In the genomic region with DNA sequence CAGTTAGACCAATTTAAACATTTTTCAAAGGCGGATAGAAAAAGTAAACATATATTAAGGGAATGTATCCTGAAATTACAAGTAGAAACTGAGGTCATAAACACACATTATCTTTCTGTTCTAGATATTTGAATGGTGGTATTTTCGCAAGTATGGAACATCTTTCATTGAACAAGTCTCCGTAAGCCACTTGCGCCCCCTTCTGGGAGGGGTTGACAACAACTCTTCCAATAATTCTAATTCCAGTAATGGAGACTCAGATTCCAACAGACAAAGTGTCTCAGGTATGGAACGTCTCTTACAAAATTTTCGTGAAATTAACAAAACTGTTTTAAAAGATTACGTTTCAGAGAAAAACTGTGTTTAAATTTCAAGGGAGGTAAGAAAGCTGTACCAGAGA, we compare ENCODE assay signal across 8 mouse cellular contexts.
DNase-seq lines count a peak whose midpoint lies in the region; ATAC-seq and TF ChIP-seq lines count a peak whose summit lies in the region.

No protein-coding gene starts in this region.

- intact Hi-C loops in heart, postnatal 36 days (cut with DNase I), result loop anchor here (1.0 kb wide), 2 partner anchors 108 to 159 kb away; no protein-coding TSS in a partner anchor
- intact Hi-C loops in left cerebral cortex, postnatal 36 days (cut with DNase I), result loop anchor here (2.0 kb wide), 1 partner anchor 108 kb away; no protein-coding TSS in a partner anchor

- H3K9me3 ChIP-seq in midbrain, embryonic 11.5 days (ENCODE audit: control insufficient read depth, low read length), result no peaks in the 10 kb centered on the region; the same call in 1 of the 2 replicates
- 0 out of 2 replicates have a peak, but pooled peaks cover 7% of the 10 kb centered on the region for H3K9me3 ChIP-seq in midbrain, embryonic 13.5 days

- no peak overlapping the region for H3K4me3 ChIP-seq in midbrain, embryonic 11.5 days (ENCODE audit: low read depth, low read length)
- no peak overlapping the region for H3K4me3 ChIP-seq in midbrain, embryonic 13.5 days (replicated peaks)
- no peak overlapping the region for H3K4me3 ChIP-seq in cortical plate, adult 2 months (ENCODE audit: insufficient read depth, low read length)

- WGBS in midbrain, embryonic 11.5 days, result 38% methylated on average over 7 of the region's 7 CpGs
- WGBS in midbrain, embryonic 13.5 days, result 40% methylated on average over 7 of the region's 7 CpGs

- H3K27ac ChIP-seq in midbrain, embryonic 11.5 days (ENCODE audit: low read depth, low read length), result no peak overlapping the region
- no peak overlapping the region for H3K27ac ChIP-seq in midbrain, embryonic 13.5 days
- no peak overlapping the region for H3K27ac ChIP-seq in cortical plate, adult 2 months (ENCODE audit: insufficient read depth, low read length)

- DNase-seq in midbrain, embryonic 11.5 days (ENCODE audit: low spot score, missing footprints), result peak; percentile 89
- DNase-seq in adipocyte (ENCODE audit: low spot score), result peak; percentile 86
- peak; percentile 75 to 83 for DNase-seq in heart, postnatal 36 days
- peak; percentile 26 to 45 for DNase-seq in left cerebral cortex, postnatal 36 days (ENCODE audit: low spot score in 2 of 2)
- DNase-seq in ovary, postnatal 36 days (ENCODE audit: low spot score), result peak; percentile 49
- peak; percentile 70 for DNase-seq in urinary bladder, postnatal 14 days (ENCODE audit: low spot score)

- TF ChIP-seq CTCF in cortical plate, adult 2 months (IDR thresholded peaks at IDR 0.05; ENCODE audit: extremely low read depth, insufficient read depth, low read length), result peak; percentile 74

- H3K36me3 ChIP-seq in midbrain, embryonic 11.5 days (ENCODE audit: control insufficient read depth, insufficient read depth, low read length), result 0 out of 2 replicates have a peak, but pooled peaks cover 2% of the 10 kb centered on the region
- peaks cover 18% of the 10 kb centered on the region for H3K36me3 ChIP-seq in midbrain, embryonic 13.5 days

- H3K27me3 ChIP-seq in midbrain, embryonic 11.5 days (ENCODE audit: control insufficient read depth, insufficient read depth, low read length), result no peaks in the 10 kb centered on the region
- H3K27me3 ChIP-seq in midbrain, embryonic 13.5 days, result no peaks in the 10 kb centered on the region

- no peak overlapping the region for H3K4me2 ChIP-seq in midbrain, embryonic 11.5 days
- no peak overlapping the region for H3K4me2 ChIP-seq in midbrain, embryonic 13.5 days (replicated peaks)

- no peak overlapping the region for H3K9ac ChIP-seq in midbrain, embryonic 11.5 days (ENCODE audit: low read length)
- no peak overlapping the region for H3K9ac ChIP-seq in midbrain, embryonic 13.5 days (replicated peaks)

- no peak for ATAC-seq in midbrain, embryonic 11.5 days (ENCODE audit: low FRiP score)
- ATAC-seq in midbrain, embryonic 13.5 days, result no peak

- no peaks in the 10 kb centered on the region for H3K4me1 ChIP-seq in midbrain, embryonic 11.5 days (ENCODE audit: control insufficient read depth, insufficient read depth, low read length)
- H3K4me1 ChIP-seq in midbrain, embryonic 13.5 days (replicated peaks), result no peaks in the 10 kb centered on the region
- H3K4me1 ChIP-seq in cortical plate, adult 2 months (ENCODE audit: control insufficient read depth, insufficient read depth, low read length), result no peaks in the 10 kb centered on the region

- no peak for TF ChIP-seq POLR2A in cortical plate, adult 2 months (IDR thresholded peaks at IDR 0.05; ENCODE audit: extremely low read depth, insufficient read depth, low read length)

Comparison
In these comparisons a context has a peak if more than half of its experiments do, and no peak if none do; other contexts are left out.
1. DNase-seq: peak in every context shown above with its lines; median percentile 89 in midbrain, embryonic 11.5 days; 86 in adipocyte; 79 in heart, postnatal 36 days; 70 in urinary bladder, postnatal 14 days; 49 in ovary, postnatal 36 days; 36 in left cerebral cortex, postnatal 36 days.